Mouse (Mus musculus) neural tube, embryonic 13.5 days (tissue): ENCODE measurements around the gene Gm20403. TPM values are rescaled to one million over a fixed set of nuclear protein-coding genes. Genes with fewer than 3 reads are reported as not detected.

Experiments used
- ATAC-seq: fragments of 200-750 bp; cut with Nextera tagmentation; 2 replicates; pipeline ENCODE4 v1.8.0; 2017; ENCODE audit warnings: low read depth, mild to moderate bottlenecking, moderate TSS enrichment, moderate library complexity
- H3K27ac ChIP-seq: fragments of 300-500 bp; sonication (generic); replicated peaks from 2 replicates; pipeline ENCODE4 v1.5.1; 2015; ENCODE audit warnings: moderate library complexity, mild to moderate bottlenecking, inconsistent platforms
- H3K27me3 ChIP-seq: fragments of 300-500 bp; sonication (generic); 2 replicates; pipeline ENCODE4 v1.6.1; 2015; ENCODE audit warnings: mild to moderate bottlenecking, inconsistent platforms
- H3K36me3 ChIP-seq: fragments of 300-500 bp; sonication (generic); 2 replicates; pipeline ENCODE4 v1.6.1; 2015; ENCODE audit warnings: mild to moderate bottlenecking, inconsistent platforms
- H3K4me1 ChIP-seq: fragments of 300-500 bp; sonication (generic); replicated peaks from 2 replicates; pipeline ENCODE4 v1.6.1; 2015; ENCODE audit warnings: inconsistent platforms
- H3K4me2 ChIP-seq: fragments of 300-500 bp; sonication (generic); 2 replicates; pipeline ENCODE4 v1.6.1; 2015; ENCODE audit warnings: inconsistent platforms, mild to moderate bottlenecking, moderate library complexity
- H3K4me3 ChIP-seq: fragments of 300-500 bp; sonication (generic); 2 replicates; pipeline ENCODE4 v1.5.1; 2015; ENCODE audit warnings: mild to moderate bottlenecking, inconsistent platforms
- H3K9ac ChIP-seq: fragments of 300-500 bp; sonication (generic); 2 replicates; pipeline ENCODE4 v1.6.1; 2015; ENCODE audit warnings: moderate library complexity, mild to moderate bottlenecking, inconsistent platforms
- H3K9me3 ChIP-seq: fragments of 300-500 bp; sonication (generic); 2 replicates; pipeline ENCODE4 v1.6.1; 2016; ENCODE audit warnings: inconsistent platforms
- WGBS: fragments of 180-500 bp; shearing (Covaris S2); methylation state at CpG from one replicate; pipeline ENCODE4 v1.1.7; 2015; 5-methylcytosine and 5-hydroxymethylcytosine counted together
- polyA plus RNA-seq: library from polyadenylated mRNA; unstranded; fragments of >200 nt; fragmentation: Nextera tagmentation; extraction: Ambion mirVana; gene quantifications from 2 replicates; pipeline ENCODE4 v1.2.1, GENCODE M21; 2015

The Gm20403 gene
- not detected in 2 replicates for polyA plus RNA-seq

- H3K27me3 ChIP-seq, result no peaks in the 10 kb centered on the region; the same call in 1 of the 2 replicates
- ATAC-seq, result peak; percentile 75
- no peaks in the 10 kb centered on the region for H3K9me3 ChIP-seq
- H3K4me1 ChIP-seq, result peaks cover 9% of the 10 kb centered on the region
- peak within 1 kb of the TSS; percentile 88 for H3K9ac ChIP-seq
- peak within 1 kb of the TSS; percentile 94 for H3K4me2 ChIP-seq
- under 1% methylated on average over 50 of the region's 60 CpGs for WGBS
- H3K4me3 ChIP-seq, result peak within 1 kb of the TSS; percentile 87
- peak within 1 kb of the TSS; percentile 84 for H3K27ac ChIP-seq
- H3K36me3 ChIP-seq, result no peaks in the 10 kb centered on the region
Observed at GRCm38 (mm10) chr12:54986052-54986717, at the start of gene Gm20403. Gene Gm20403, minus strand, starts transcription at chr12:54986529.

DNA sequence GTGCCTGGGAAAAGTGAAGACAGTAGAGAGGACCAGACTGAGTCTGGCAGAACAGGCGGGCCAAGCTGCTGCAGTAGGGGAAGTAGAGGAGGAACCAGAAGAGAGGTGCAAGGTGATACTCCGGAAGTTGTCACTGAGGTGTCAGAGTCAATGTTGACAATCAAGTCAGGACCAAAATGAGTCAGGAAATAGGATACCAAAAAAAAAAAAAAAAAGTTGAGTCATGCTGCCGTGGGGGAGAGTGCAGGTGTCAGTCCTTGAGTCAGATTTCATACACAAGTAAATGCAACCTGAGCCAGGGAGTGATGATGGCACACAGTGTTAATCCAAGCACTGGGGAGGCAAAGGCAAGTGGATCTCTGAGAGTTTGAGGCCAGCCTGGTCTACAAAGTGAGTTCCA is 40.8 kb upstream of the Gm20403 start:
- Histone ChIP-seq H3K36me3 (no peaks in the 10 kb centered on the region), H3K27ac (no peak overlapping the region), H3K27me3 (no peaks in the 10 kb centered on the region), H3K4me2 (no peak overlapping the region), H3K9ac (no peak overlapping the region), H3K4me3 (no peak overlapping the region), H3K4me1 (no peaks in the 10 kb centered on the region), H3K9me3 (no peaks in the 10 kb centered on the region)
- no peak for ATAC-seq
- WGBS, result 72% methylated on average over 3 of the region's 3 CpGs

GRCm38 (mm10) chr12:55023284-55023683 is 37.0 kb upstream of the Gm20403 start:
- no peak overlapping the region for H3K4me2 ChIP-seq
- no peak for ATAC-seq
- no peaks in the 10 kb centered on the region for H3K27me3 ChIP-seq
- WGBS, result 80% methylated on average over 2 of the region's 2 CpGs
- H3K9me3 ChIP-seq, result no peaks in the 10 kb centered on the region
- H3K4me1 ChIP-seq, result no peaks in the 10 kb centered on the region
- H3K27ac ChIP-seq, result no peak overlapping the region
- H3K9ac ChIP-seq, result no peak overlapping the region
- H3K4me3 ChIP-seq, result no peak overlapping the region
- no peaks in the 10 kb centered on the region for H3K36me3 ChIP-seq

DNA sequence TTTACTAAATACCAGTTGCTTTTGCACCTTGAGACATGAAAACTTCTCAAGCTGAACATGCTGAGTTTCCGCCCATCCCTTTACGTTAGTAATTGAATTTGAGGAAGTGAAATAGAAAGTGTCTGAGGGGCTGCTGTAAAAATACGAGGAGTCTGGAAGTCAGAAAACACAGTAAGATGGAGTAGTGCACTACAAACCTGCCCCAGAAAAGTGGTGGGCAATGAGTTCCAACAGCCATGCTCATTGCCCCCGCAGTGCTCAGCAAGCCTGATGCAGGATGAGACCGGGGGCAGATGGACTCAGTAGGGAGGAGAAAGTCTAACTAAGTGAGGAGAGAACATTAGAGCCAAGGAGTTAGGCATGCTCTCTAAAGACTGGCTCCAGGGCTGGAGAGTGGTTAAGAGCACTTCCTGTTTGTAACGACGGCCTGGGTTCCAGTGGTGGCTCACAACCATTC is 33.1 kb upstream of the Gm20403 start:
- WGBS, result 90% methylated on average over 7 of the region's 7 CpGs
- H3K27ac ChIP-seq, result no peak overlapping the region
- no peak overlapping the region for H3K4me3 ChIP-seq
- no peak for ATAC-seq
- H3K9me3 ChIP-seq, result no peaks in the 10 kb centered on the region
- no peak overlapping the region for H3K9ac ChIP-seq
- peaks cover 4% of the 10 kb centered on the region; the same call in 1 of the 2 replicates for H3K4me1 ChIP-seq
- no peaks in the 10 kb centered on the region for H3K27me3 ChIP-seq
- no peak overlapping the region for H3K4me2 ChIP-seq
- H3K36me3 ChIP-seq, result no peaks in the 10 kb centered on the region

GRCm38 (mm10) chr12:55017119-55017721 is 30.9 kb upstream of the Gm20403 start:
- Histone ChIP-seq H3K4me1 (peaks cover 4% of the 10 kb centered on the region; the same call in 1 of the 2 replicates), H3K9me3 (no peaks in the 10 kb centered on the region), H3K36me3 (no peaks in the 10 kb centered on the region), H3K27ac (no peak overlapping the region), H3K9ac (no peak overlapping the region), H3K4me2 (no peak overlapping the region), H3K4me3 (no peak overlapping the region), H3K27me3 (no peaks in the 10 kb centered on the region)
- WGBS, result 47% methylated on average over 9 of the region's 9 CpGs
- no peak for ATAC-seq

GRCm38 (mm10) chr12:55016339-55017118 is 30.2 kb upstream of the Gm20403 start:
- Histone ChIP-seq H3K36me3 (no peaks in the 10 kb centered on the region), H3K27me3 (no peaks in the 10 kb centered on the region), H3K9me3 (no peaks in the 10 kb centered on the region), H3K4me2 (no peak overlapping the region), H3K27ac (no peak overlapping the region), H3K4me1 (peaks cover 4% of the 10 kb centered on the region; the same call in 1 of the 2 replicates), H3K9ac (no peak overlapping the region), H3K4me3 (no peak overlapping the region)
- no peak for ATAC-seq
- 70% methylated on average over 8 of the region's 8 CpGs for WGBS

DNA sequence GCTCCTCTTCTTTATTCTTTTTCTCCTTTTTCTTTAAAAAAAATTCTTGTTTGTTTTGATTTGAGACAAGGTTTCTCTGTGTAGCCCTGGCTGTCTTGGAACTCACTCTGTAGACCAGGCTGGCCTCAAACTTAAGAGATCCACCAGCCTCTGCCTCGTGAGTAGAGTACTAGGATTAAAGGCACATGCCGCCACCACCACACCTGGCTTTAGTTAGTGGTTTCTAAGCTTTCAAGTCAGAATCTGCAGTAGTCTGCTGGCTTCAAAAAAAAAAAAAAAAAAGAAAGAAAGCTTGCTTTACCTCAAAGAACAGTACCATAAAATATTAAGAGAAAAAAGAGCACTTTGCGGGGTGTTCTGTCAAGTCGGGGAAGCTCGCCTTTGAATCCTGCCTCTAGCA is 29.1 kb upstream of the Gm20403 start:
- H3K36me3 ChIP-seq, result no peaks in the 10 kb centered on the region
- H3K4me2 ChIP-seq, result no peak overlapping the region
- H3K4me3 ChIP-seq, result no peak overlapping the region
- no peak overlapping the region for H3K27ac ChIP-seq
- no peak overlapping the region for H3K9ac ChIP-seq
- no peak for ATAC-seq
- H3K4me1 ChIP-seq, result peaks cover 4% of the 10 kb centered on the region; the same call in 1 of the 2 replicates
- WGBS, result 88% methylated on average over 5 of the region's 5 CpGs
- H3K27me3 ChIP-seq, result no peaks in the 10 kb centered on the region
- H3K9me3 ChIP-seq, result no peaks in the 10 kb centered on the region

DNA sequence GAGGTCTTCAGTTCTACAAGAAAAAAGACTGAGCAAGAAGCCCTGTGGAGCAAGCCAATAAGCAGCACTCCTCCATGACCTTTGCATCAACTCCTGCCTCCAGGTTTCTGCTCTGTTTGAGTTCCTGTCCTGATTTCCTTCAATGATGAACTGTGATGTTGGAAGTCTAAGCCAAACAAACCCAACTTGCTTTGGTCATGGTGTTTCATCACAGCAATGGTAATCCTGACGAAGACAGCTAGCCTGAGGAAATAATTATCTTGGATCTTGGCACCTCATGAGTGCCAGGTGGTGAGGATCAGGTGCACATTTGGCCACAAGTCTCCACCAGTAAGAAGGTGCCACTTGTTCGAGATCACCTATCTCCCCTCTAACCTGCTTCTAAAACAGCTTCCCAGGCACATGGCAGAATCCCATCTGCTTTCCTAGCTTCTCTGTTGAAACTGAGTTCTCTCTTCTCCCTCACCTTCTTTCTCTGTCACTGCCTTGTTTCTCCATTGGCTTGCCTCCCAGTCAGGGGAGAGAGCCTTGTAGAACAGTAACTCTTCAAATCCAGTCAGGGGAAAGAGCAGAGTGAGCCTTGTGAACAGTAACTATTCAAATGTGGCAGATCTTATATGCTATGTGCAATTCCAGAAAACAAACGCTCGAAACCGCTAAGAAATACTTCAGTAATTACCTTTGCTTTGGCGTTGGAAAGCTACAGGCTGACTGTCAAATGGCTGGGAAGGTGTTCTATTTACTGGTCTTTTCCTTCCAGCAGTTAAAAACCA is 27.5 kb upstream of the Gm20403 start, which contains the start of gene Baz1a:
Gene Baz1a (minus strand): TSS at position 723 of the 773 bp plus-strand sequence.
- Histone ChIP-seq H3K27me3 (no peaks in the 10 kb centered on the region), H3K9ac (no peak within 1 kb of the TSS), H3K36me3 (no peaks in the 10 kb centered on the region), H3K4me1 (peaks cover 4% of the 10 kb centered on the region; the same call in 1 of the 2 replicates), H3K4me2 (no peak within 1 kb of the TSS), H3K9me3 (no peaks in the 10 kb centered on the region), H3K4me3 (no peak within 1 kb of the TSS), H3K27ac (no peak within 1 kb of the TSS)
- 91% methylated on average over 6 of the region's 6 CpGs for WGBS
- no peak for ATAC-seq

DNA sequence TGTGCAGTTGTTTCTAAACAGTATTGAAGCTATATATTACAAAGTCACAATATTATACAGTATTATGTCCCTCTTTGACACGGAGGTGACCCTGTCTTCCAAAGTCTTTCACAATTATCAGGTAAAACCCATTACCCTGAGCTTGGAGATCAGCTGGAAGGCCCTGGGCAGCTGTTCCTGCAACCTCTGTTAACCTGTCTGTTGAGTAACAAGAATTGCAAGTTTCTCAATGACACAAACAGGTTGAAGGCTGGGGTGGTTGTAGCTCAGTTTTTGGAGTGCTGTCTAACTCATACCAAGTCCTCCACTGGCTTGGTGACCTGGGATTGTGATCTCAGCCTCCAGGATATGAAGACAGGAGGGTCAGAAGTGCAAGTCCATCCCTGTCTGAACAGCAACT is 26.7 kb upstream of the Gm20403 start:
- H3K9me3 ChIP-seq, result no peaks in the 10 kb centered on the region
- no peak overlapping the region for H3K4me3 ChIP-seq
- H3K4me1 ChIP-seq, result peaks cover 4% of the 10 kb centered on the region; the same call in 1 of the 2 replicates
- H3K27me3 ChIP-seq, result no peaks in the 10 kb centered on the region
- no peak overlapping the region for H3K9ac ChIP-seq
- ATAC-seq, result no peak
- 90% methylated on average over 1 of the region's 1 CpGs for WGBS
- H3K27ac ChIP-seq, result no peak overlapping the region
- H3K36me3 ChIP-seq, result no peaks in the 10 kb centered on the region
- no peak overlapping the region for H3K4me2 ChIP-seq

GRCm38 (mm10) chr12:55007361-55008008 is 21.2 kb upstream of the Gm20403 start:
- no peak overlapping the region for H3K4me2 ChIP-seq

DNA sequence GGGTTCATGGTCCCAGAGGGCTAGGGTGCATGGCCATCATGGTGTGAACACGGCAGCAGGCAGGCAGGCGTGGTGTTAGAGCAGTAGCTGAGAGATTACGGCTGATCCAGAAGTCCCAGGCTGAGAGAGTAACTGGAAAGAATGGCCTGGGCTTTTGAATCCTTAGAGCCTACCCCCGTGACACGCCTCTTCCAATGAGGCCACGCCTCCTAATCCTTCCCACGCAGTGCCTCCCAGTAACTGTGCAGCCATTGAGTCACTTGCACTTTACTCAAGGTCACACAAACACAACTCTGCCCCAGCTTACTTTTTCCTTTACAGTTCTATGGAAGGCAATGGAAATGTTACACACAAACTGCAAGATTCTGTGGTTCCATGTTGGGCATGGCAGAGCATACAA is 19.7 kb upstream of the Gm20403 start:
- no peak overlapping the region for H3K4me3 ChIP-seq
- no peaks in the 10 kb centered on the region for H3K36me3 ChIP-seq
- H3K9me3 ChIP-seq, result no peaks in the 10 kb centered on the region
- WGBS, result 97% methylated on average over 7 of the region's 7 CpGs
- no peak overlapping the region for H3K4me2 ChIP-seq
- no peak for ATAC-seq
- H3K9ac ChIP-seq, result no peak overlapping the region
- no peaks in the 10 kb centered on the region for H3K27me3 ChIP-seq
- H3K27ac ChIP-seq, result no peak overlapping the region
- H3K4me1 ChIP-seq, result no peaks in the 10 kb centered on the region

More at GRCm38 (mm10) chr12:55007361-55008008, 21.2 kb upstream of the Gm20403 start:
- Histone ChIP-seq H3K4me3 (no peak overlapping the region), H3K9ac (no peak overlapping the region), H3K27ac (no peak overlapping the region), H3K4me1 (no peaks in the 10 kb centered on the region), H3K9me3 (no peaks in the 10 kb centered on the region), H3K36me3 (no peaks in the 10 kb centered on the region), H3K27me3 (no peaks in the 10 kb centered on the region)
- WGBS, result 90% methylated on average over 14 of the region's 14 CpGs
- ATAC-seq, result no peak
